Mouse (Mus musculus) ES-E14 (cell line): ENCODE measurements at regions not wholly inside any gene's neighbourhood (a gene's known extent, or its start where the extent isn't known, plus 50 kb on each side); places are given as distances from the start of the nearest gene placed in this dataset.

Experiments
- DNase-seq: peaks from one replicate; pipeline ENCODE4 v3.0.0-alpha.2; 2013; ENCODE audit warnings: low read depth, low spot score
- H3K27ac ChIP-seq: 2 replicates; pipeline ENCODE4 v1.5.1; 2012; ENCODE audit warnings: low read depth, mild to moderate bottlenecking, low read length, moderate library complexity, mixed read lengths; ENCODE audit not compliant: poor library complexity, insufficient read depth, severe bottlenecking
- H3K36me3 ChIP-seq: 2 replicates; pipeline ENCODE4 v1.6.1; 2012; ENCODE audit warnings: mild to moderate bottlenecking, low read length, moderate library complexity, mixed read lengths; ENCODE audit not compliant: control insufficient read depth, poor library complexity, insufficient read depth, severe bottlenecking
- H3K4me1 ChIP-seq, 2 experiments: fragments of 150-350 bp in 1 of 2; sonication (generic) in 1 of 2; 2 replicates each; pipeline ENCODE4 v1.6.1; 2012; ENCODE audit warnings: low read length in 2 of 2, mild to moderate bottlenecking in 1 of 2, mixed read lengths in 1 of 2; ENCODE audit not compliant: control insufficient read depth in 2 of 2, insufficient read depth in 2 of 2, poor library complexity in 1 of 2
- H3K4me3 ChIP-seq, 2 experiments: fragments of 150-350 bp in 1 of 2; sonication (generic) in 1 of 2; 2 replicates each; pipeline ENCODE4 v1.5.1; 2012; ENCODE audit warnings: low read length in 2 of 2, low read depth in 1 of 2, mild to moderate bottlenecking in 1 of 2, mixed read lengths in 1 of 2; ENCODE audit not compliant: insufficient read depth in 1 of 2, poor library complexity in 1 of 2, severe bottlenecking in 1 of 2
- H3K9ac ChIP-seq: 2 replicates; pipeline ENCODE4 v1.6.1; 2012; ENCODE audit warnings: low read depth, mild to moderate bottlenecking, low read length, mixed read lengths; ENCODE audit not compliant: poor library complexity, insufficient read depth, severe bottlenecking
- H3K9me3 ChIP-seq: fragments of 150-350 bp; sonication (generic); 2 replicates; pipeline ENCODE4 v1.6.1; 2012; ENCODE audit warnings: low read depth, mild to moderate bottlenecking, low read length; ENCODE audit not compliant: control insufficient read depth, insufficient read depth
- CHD2 ChIP-seq: IDR thresholded peaks from 2 replicates; pipeline ENCODE4 v1.6.1; 2014; ENCODE audit warnings: mild to moderate bottlenecking, low read depth, low read length, inconsistent platforms
- HCFC1 ChIP-seq: IDR thresholded peaks from 2 replicates; pipeline ENCODE4 v1.6.1; 2012; ENCODE audit warnings: low read length, inconsistent platforms, borderline replicate concordance; ENCODE audit not compliant: insufficient read depth
- MAFK ChIP-seq: IDR thresholded peaks from 2 replicates; pipeline ENCODE4 v1.6.1; 2014; ENCODE audit warnings: mild to moderate bottlenecking, low read depth, low read length, inconsistent platforms; ENCODE audit not compliant: insufficient read depth
- ZC3H11A ChIP-seq: IDR thresholded peaks from 2 replicates; pipeline ENCODE4 v1.6.1; 2012; ENCODE audit warnings: low read depth, mild to moderate bottlenecking, inconsistent platforms, low read length, borderline replicate concordance
- ZNF384 ChIP-seq: IDR thresholded peaks from 2 replicates; pipeline ENCODE4 v1.6.1; 2012; ENCODE audit warnings: low read depth, low read length, inconsistent platforms
- in situ Hi-C, 2 experiments: fragments of 600-800 bp; cut with MboI; formaldehyde crosslinking; loops; one replicate each; pipeline ENCODE4 v1.15.1; 2025; ENCODE audit warnings: low sequenced_read_pairs in 2 of 2, inconsistent platforms in 1 of 2; ENCODE audit not compliant: unreplicated experiment in 2 of 2

DNA sequence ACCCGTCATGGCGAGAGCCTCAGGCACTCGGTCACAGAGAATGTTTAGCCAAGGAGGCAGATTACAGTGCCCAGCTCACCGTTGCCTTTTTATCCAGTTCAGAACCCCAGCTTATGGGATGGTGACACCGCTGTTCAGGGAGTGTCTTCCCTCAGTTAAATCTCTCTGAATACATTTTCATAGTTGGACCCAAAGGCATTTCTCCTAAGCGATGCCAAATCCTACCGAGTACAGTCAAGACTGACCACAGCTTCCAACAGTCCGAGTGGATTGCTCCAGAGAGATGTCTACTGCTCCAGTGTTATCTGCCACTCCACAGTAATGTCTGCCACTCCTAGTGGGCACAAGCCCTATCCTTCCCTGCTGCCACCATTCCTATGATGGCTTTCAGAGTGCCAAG lies 93.0 kb downstream of the Ets2 start:
- Histone ChIP-seq H3K9me3 (no peaks in the 10 kb centered on the region), H3K36me3 (no peaks in the 10 kb centered on the region), H3K9ac (no peak overlapping the region), H3K27ac (no peak overlapping the region), H3K4me3 (no peak overlapping the region), H3K4me1 (peaks cover 0 to 2% of the 10 kb centered on the region in 2 experiments; a peak in 1 of 4 replicates)
- in situ Hi-C loops: no loop called here
- TF ChIP-seq HCFC1 (no peak), CHD2 (no peak), MAFK (no peak)
- DNase-seq: no peak

DNA sequence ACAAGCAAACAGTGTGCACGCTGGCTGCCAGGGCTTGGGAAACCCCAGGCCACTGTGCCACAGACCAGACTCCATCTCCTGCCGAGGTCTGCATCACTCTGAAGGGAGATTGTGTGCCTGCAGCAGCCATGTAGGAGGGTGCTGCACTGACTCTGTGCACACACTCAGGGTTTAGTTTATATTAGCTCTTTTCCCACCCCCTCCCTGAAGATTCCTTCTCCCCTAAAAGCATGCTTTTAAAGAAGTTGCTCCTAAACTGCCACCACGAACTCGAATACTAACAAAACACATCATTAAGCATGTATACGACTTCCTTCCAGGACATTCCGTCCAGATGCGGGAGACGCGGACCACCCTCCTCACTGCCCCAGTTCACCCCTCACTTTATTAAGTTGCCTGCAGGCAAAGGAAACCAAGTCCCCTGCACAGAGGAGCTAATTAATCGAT lies 92.4 kb downstream of the Ets2 start:
- peaks cover 0 to 2% of the 10 kb centered on the region in 2 experiments; a peak in 1 of 4 replicates for H3K4me1 ChIP-seq
- no peaks in the 10 kb centered on the region for H3K9me3 ChIP-seq
- no peak overlapping the region for H3K27ac ChIP-seq
- no peak for TF ChIP-seq ZNF384
- no peak for TF ChIP-seq CHD2
- TF ChIP-seq HCFC1: no peak
- no peak for TF ChIP-seq MAFK
- TF ChIP-seq ZC3H11A: no peak
- DNase-seq: no peak
- no peak overlapping the region for H3K9ac ChIP-seq
- in situ Hi-C loops: no loop called here
- H3K4me3 ChIP-seq: no peak overlapping the region
- no peaks in the 10 kb centered on the region for H3K36me3 ChIP-seq

DNA sequence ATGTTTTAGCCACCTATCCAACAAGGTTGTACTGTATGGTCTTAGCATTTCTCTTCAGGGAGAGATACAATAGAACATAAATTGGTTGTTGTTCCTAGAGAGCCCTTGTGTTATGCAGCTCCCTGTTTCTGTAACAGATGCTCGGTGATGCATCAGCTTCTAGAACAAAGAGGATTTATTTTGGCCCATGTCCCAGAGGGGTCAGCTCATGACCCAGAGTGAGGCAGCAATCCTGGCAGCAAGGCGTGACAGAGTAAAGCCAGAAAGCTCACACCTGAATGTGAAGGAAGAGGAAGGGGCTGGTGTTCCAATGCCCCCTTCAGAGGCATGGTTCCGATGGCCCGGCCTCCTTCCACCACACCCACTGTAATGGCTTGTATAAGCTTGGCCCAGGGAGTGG lies 88.8 kb downstream of the Ets2 start:
- DNase-seq: no peak
- in situ Hi-C loops: no loop called here
- no peak overlapping the region for H3K4me3 ChIP-seq
- no peaks in the 10 kb centered on the region for H3K9me3 ChIP-seq
- no peaks in the 10 kb centered on the region for H3K4me1 ChIP-seq
- H3K36me3 ChIP-seq: no peaks in the 10 kb centered on the region
- TF ChIP-seq ZC3H11A (no peak), HCFC1 (no peak), CHD2 (no peak), MAFK (no peak), ZNF384 (no peak)
- no peak overlapping the region for H3K27ac ChIP-seq
- H3K9ac ChIP-seq: no peak overlapping the region

DNA sequence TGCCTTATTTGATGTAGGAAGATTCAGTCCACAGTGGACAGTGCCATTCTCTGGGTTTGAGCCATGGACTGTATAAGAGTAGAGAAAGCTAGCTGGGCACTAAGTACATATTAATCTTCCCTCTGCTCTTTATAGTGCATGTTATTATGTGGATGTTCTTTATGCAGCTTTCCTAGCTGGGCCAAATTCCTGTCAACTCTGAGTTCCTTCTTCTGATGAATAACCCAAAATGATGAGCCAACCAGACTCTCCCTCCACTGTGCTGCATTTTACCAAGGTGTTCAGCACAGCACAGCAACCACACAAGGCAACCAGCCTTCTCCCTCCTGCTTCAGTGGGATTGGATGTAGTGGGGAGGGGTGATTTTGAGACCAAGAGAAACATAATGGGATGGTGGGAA lies 87.7 kb downstream of the Ets2 start:
- Histone ChIP-seq H3K9me3 (no peaks in the 10 kb centered on the region), H3K4me1 (no peaks in the 10 kb centered on the region), H3K27ac (no peak overlapping the region), H3K4me3 (no peak overlapping the region), H3K36me3 (no peaks in the 10 kb centered on the region), H3K9ac (no peak overlapping the region)
- DNase-seq: no peak
- in situ Hi-C loops: no loop called here
- TF ChIP-seq HCFC1: no peak
- TF ChIP-seq MAFK: no peak
- TF ChIP-seq ZNF384: no peak
- no peak for TF ChIP-seq CHD2
- TF ChIP-seq ZC3H11A: no peak

DNA sequence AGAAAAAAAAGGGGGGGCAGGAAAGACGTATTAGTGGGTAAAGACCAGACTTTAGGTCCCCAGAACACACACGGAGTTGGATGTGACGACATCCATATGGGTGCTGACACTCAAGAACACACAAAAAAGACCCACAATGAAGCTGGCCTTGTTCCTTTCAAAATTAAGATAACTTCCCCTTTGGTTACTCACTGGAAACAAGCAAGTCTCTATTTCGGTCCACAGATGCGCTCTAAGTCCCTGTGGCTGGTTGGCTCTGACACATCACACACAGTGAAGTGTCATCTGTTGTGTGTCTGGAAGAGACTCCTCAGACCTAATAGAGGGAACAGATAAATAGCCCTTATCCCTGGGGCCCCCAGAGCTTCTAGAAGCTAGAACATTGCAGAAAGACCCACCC lies 79.8 kb downstream of the Ets2 start:
- no peak for DNase-seq
- Histone ChIP-seq H3K36me3 (no peaks in the 10 kb centered on the region), H3K9ac (no peak overlapping the region), H3K27ac (no peak overlapping the region), H3K4me1 (peaks cover 2 to 11% of the 10 kb centered on the region in 2 experiments; a peak in 1 of 4 replicates), H3K4me3 (no peak overlapping the region), H3K9me3 (no peaks in the 10 kb centered on the region)
- in situ Hi-C loops: no loop called here
- no peak for TF ChIP-seq ZNF384
- TF ChIP-seq MAFK: no peak
- no peak for TF ChIP-seq HCFC1
- TF ChIP-seq CHD2: no peak
